Mouse (Mus musculus): Measurements from ENCODE around the gene Rasgef1c. TPM values are rescaled to one million over a fixed set of nuclear protein-coding genes. Genes with fewer than 3 reads are reported as not detected.

Rasgef1c gene
- total and polyA plus RNA-seq, 2 experiments from 2014 or later, result not detected

DNA sequence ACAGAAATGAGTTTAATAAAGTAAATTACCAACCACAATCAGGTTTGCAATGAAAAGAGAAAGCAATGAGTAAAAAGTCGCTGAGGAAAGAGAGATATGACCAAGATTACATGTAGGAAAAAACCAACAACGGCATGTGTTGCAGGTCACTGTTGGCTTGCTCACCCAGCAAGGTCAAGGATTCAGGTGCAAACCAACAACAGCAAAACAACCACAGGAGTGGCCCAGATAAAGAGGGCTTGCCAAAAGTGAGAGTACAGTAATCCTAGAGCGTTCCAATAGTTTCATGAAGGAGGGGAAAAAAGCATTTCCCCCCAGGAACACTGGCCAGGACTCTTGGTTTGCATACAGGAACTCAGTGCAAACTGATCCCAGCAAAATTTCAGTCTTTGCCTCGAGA is 94.8 kb downstream of the Rasgef1c start:
- Histone ChIP-seq H3K9ac (replicated peaks; ENCODE audit: low read depth, low read length) (no peak overlapping the region), H3K27ac (ENCODE audit: low read depth) (no peak overlapping the region), H3K4me1 (ENCODE audit: control insufficient read depth, insufficient read depth) (no peaks in the 10 kb centered on the region; the same call in 1 of the 2 replicates), H3K36me3 (replicated peaks; ENCODE audit: control insufficient read depth, insufficient read depth, low read length) (no peaks in the 10 kb centered on the region), H3K4me3 (ENCODE audit: low read depth, low read length) (no peak overlapping the region), H3K27me3 (ENCODE audit: control insufficient read depth, insufficient read depth, low read length) (no peaks in the 10 kb centered on the region), H3K9me3 (replicated peaks; ENCODE audit: control insufficient read depth, low read length) (no peaks in the 10 kb centered on the region), H3K4me2 (ENCODE audit: low read depth, low read length) (no peak overlapping the region)
- TF ChIP-seq EP300 (IDR thresholded peaks at IDR 0.05; ENCODE audit: low read depth) (no peak), CTCF (IDR thresholded peaks at IDR 0.05; ENCODE audit: low read depth) (no peak)
- DNase-seq (ENCODE audit: low spot score) (no peak), ATAC-seq (ENCODE audit: insufficient read depth, low read depth) (no peak)
- WGBS, result 56% methylated on average over 4 of the region's 4 CpGs

DNA sequence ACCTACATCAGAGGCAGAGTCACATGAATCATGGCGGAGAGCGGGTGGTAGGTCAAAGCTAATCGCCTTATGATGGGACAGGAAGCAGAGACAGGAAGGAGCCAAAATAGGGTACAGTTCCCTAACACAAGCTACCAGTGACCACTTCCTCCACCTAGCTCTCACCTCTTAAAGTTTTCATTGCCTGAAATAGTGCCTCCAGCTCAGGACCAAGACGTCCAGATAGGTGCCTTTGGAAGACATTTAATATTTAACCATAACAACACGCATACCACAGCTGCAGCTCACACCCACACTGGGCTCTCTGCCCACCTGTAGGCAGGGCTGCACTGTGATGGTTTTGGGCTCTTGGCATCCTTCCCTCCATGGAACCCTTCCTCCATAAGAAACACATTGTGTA is 95.7 kb downstream of the Rasgef1c start:
- Histone ChIP-seq H3K4me2 (ENCODE audit: low read depth, low read length) (no peak overlapping the region), H3K9me3 (replicated peaks; ENCODE audit: control insufficient read depth, low read length) (no peaks in the 10 kb centered on the region), H3K4me1 (ENCODE audit: control insufficient read depth, insufficient read depth) (no peaks in the 10 kb centered on the region; the same call in 1 of the 2 replicates), H3K27ac (ENCODE audit: low read depth) (no peak overlapping the region), H3K9ac (replicated peaks; ENCODE audit: low read depth, low read length) (no peak overlapping the region), H3K27me3 (ENCODE audit: control insufficient read depth, insufficient read depth, low read length) (no peaks in the 10 kb centered on the region), H3K4me3 (ENCODE audit: low read depth, low read length) (no peak overlapping the region), H3K36me3 (replicated peaks; ENCODE audit: control insufficient read depth, insufficient read depth, low read length) (no peaks in the 10 kb centered on the region)
- 61% methylated on average over 5 of the region's 5 CpGs for WGBS
- no peak for ATAC-seq (ENCODE audit: insufficient read depth, low read depth)
- TF ChIP-seq CTCF (IDR thresholded peaks at IDR 0.05; ENCODE audit: low read depth), result no peak
- no peak for TF ChIP-seq EP300 (IDR thresholded peaks at IDR 0.05; ENCODE audit: low read depth)
- no peak for DNase-seq (ENCODE audit: low spot score)

DNA sequence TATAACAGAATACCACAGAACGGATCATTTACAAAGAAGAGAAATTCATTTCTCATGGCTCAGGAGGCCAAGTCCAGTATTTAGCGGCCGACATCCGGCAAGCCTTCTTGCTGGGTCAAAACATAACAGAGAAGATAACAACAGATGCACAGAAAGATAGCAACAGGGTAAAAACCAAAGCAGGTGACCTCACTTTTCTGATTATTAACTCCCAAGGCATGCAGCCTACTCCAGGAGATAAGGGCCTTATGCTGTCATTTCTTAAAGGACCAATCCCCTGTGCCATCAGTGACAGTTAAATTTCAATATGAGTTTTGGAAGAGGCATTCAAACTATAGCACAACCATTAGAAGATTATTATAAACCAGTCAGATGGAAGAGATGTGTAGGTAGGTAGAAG is 101.2 kb downstream of the Rasgef1c start:
- H3K27ac ChIP-seq (ENCODE audit: low read depth), result no peak overlapping the region
- DNase-seq (ENCODE audit: low spot score), result no peak
- no peaks in the 10 kb centered on the region for H3K27me3 ChIP-seq (ENCODE audit: control insufficient read depth, insufficient read depth, low read length)
- H3K4me2 ChIP-seq (ENCODE audit: low read depth, low read length), result no peak overlapping the region
- TF ChIP-seq EP300 (IDR thresholded peaks at IDR 0.05; ENCODE audit: low read depth), result no peak
- no peak for TF ChIP-seq CTCF (IDR thresholded peaks at IDR 0.05; ENCODE audit: low read depth)
- 76% methylated on average over 4 of the region's 4 CpGs for WGBS
- no peaks in the 10 kb centered on the region for H3K36me3 ChIP-seq (replicated peaks; ENCODE audit: control insufficient read depth, insufficient read depth, low read length)
- no peak overlapping the region for H3K9ac ChIP-seq (replicated peaks; ENCODE audit: low read depth, low read length)
- H3K4me3 ChIP-seq (ENCODE audit: low read depth, low read length), result no peak overlapping the region
- H3K9me3 ChIP-seq (replicated peaks; ENCODE audit: control insufficient read depth, low read length), result no peaks in the 10 kb centered on the region
- no peaks in the 10 kb centered on the region for H3K4me1 ChIP-seq (ENCODE audit: control insufficient read depth, insufficient read depth)
- no peak for ATAC-seq (ENCODE audit: insufficient read depth, low read depth)

DNA sequence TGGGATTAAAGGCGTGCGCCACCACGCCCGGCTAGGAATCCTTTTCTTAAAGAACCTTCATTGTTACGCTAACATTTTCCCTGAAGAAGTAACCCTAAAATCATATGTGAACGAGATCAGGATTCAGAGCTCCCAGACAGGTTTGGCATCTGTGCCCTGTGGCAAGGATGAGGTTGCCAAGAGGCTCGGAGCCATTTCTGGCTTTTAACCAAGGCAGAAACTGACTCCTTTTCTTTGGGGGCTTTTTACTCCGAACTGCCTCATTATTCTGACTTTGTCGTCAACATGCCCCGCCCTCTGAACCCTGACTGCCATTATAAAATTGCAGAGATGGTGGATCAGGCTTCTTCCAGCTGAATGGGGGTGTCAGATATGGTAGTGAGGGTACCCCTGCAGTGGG is 106.1 kb downstream of the Rasgef1c start:
- H3K27ac ChIP-seq (ENCODE audit: low read depth), result no peak overlapping the region
- WGBS, result 85% methylated on average over 10 of the region's 10 CpGs
- H3K9ac ChIP-seq (replicated peaks; ENCODE audit: low read depth, low read length), result no peak overlapping the region
- no peaks in the 10 kb centered on the region for H3K4me1 ChIP-seq (ENCODE audit: control insufficient read depth, insufficient read depth)
- no peak overlapping the region for H3K4me2 ChIP-seq (ENCODE audit: low read depth, low read length)
- TF ChIP-seq EP300 (IDR thresholded peaks at IDR 0.05; ENCODE audit: low read depth), result no peak
- no peak for TF ChIP-seq CTCF (IDR thresholded peaks at IDR 0.05; ENCODE audit: low read depth)
- no peaks in the 10 kb centered on the region for H3K27me3 ChIP-seq (ENCODE audit: control insufficient read depth, insufficient read depth, low read length)
- no peak overlapping the region for H3K4me3 ChIP-seq (ENCODE audit: low read depth, low read length)
- H3K9me3 ChIP-seq (replicated peaks; ENCODE audit: control insufficient read depth, low read length), result no peaks in the 10 kb centered on the region
- ATAC-seq (ENCODE audit: insufficient read depth, low read depth) (no peak), DNase-seq (ENCODE audit: low spot score) (no peak)
- H3K36me3 ChIP-seq (replicated peaks; ENCODE audit: control insufficient read depth, insufficient read depth, low read length), result no peaks in the 10 kb centered on the region

DNA sequence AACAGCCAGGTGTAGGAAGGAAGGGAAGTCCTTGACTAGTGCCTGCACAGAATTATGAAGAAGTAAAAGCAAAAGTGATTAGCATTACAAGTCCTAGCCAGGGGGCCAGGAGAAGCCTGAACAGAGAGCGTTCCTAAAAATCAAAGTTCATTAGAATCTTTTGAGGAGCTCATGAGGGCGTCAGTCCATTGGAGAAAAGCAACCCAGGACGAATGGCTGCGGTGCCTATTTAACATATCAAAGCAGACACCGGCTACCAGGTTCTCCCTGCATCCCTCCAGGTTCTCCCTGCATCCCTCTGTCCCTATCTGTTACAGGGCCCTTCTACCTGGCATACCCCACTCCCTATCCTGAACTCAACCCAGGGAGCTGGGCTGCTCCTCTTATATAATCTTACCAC is 106.6 kb downstream of the Rasgef1c start:
- H3K9me3 ChIP-seq (replicated peaks; ENCODE audit: control insufficient read depth, low read length), result no peaks in the 10 kb centered on the region
- H3K4me1 ChIP-seq (ENCODE audit: control insufficient read depth, insufficient read depth), result no peaks in the 10 kb centered on the region
- no peak for ATAC-seq (ENCODE audit: insufficient read depth, low read depth)
- no peak overlapping the region for H3K9ac ChIP-seq (replicated peaks; ENCODE audit: low read depth, low read length)
- H3K4me3 ChIP-seq (ENCODE audit: low read depth, low read length), result no peak overlapping the region
- H3K27me3 ChIP-seq (ENCODE audit: control insufficient read depth, insufficient read depth, low read length), result no peaks in the 10 kb centered on the region
- H3K27ac ChIP-seq (ENCODE audit: low read depth), result no peak overlapping the region
- H3K4me2 ChIP-seq (ENCODE audit: low read depth, low read length), result no peak overlapping the region
- no peak for DNase-seq (ENCODE audit: low spot score)
- 39% methylated on average over 5 of the region's 5 CpGs for WGBS
- no peaks in the 10 kb centered on the region for H3K36me3 ChIP-seq (replicated peaks; ENCODE audit: control insufficient read depth, insufficient read depth, low read length)
- no peak for TF ChIP-seq EP300 (IDR thresholded peaks at IDR 0.05; ENCODE audit: low read depth)
- TF ChIP-seq CTCF (IDR thresholded peaks at IDR 0.05; ENCODE audit: low read depth), result no peak

DNA sequence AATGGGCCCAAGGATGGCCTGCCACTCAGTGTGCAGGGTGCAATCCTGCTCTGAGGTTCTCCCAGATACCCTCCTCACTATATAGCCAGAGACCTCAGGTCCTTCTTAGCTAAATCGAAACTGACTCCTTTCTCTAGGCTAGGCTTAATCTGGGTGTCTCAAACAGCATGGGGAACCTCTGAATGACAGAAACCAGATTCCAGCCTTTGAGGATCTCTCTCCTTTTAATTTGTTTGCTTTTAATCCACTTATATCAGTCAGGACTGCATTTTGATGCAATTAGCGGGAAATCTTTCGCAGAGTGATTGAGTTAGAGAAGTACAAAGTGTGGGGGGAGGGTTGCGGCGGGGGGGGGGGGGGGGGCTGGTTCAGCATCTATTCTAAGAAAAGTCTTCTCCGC is 111.4 kb downstream of the Rasgef1c start:
- DNase-seq (ENCODE audit: low spot score) (no peak), ATAC-seq (ENCODE audit: insufficient read depth, low read depth) (no peak)
- Histone ChIP-seq H3K27me3 (ENCODE audit: control insufficient read depth, insufficient read depth, low read length) (no peaks in the 10 kb centered on the region), H3K27ac (ENCODE audit: low read depth) (no peak overlapping the region), H3K4me1 (ENCODE audit: control insufficient read depth, insufficient read depth) (peaks cover 4% of the 10 kb centered on the region), H3K4me2 (ENCODE audit: low read depth, low read length) (no peak overlapping the region), H3K9ac (replicated peaks; ENCODE audit: low read depth, low read length) (no peak overlapping the region), H3K9me3 (replicated peaks; ENCODE audit: control insufficient read depth, low read length) (no peaks in the 10 kb centered on the region), H3K36me3 (replicated peaks; ENCODE audit: control insufficient read depth, insufficient read depth, low read length) (no peaks in the 10 kb centered on the region), H3K4me3 (ENCODE audit: low read depth, low read length) (no peak overlapping the region)
- TF ChIP-seq CTCF (IDR thresholded peaks at IDR 0.05; ENCODE audit: low read depth) (no peak), EP300 (IDR thresholded peaks at IDR 0.05; ENCODE audit: low read depth) (no peak)
- WGBS, result 76% methylated on average over 4 of the region's 6 CpGs

Data from heart, postnatal 0 days (tissue).